Mouse (Mus musculus) ES-Bruce4 (cell line): ENCODE results near the gene U90926.

ENCODE experiments used
- EP300 ChIP-seq: IDR thresholded peaks from 2 replicates; pipeline ENCODE4 v1.6.1; 2011; ENCODE audit warnings: low read depth, low read length; ENCODE audit not compliant: insufficient read depth
- POLR2A ChIP-seq: IDR thresholded peaks from one replicate; pipeline ENCODE4 v1.8.1; 2011; ENCODE audit warnings: low read length; ENCODE audit not compliant: insufficient read depth

- TF ChIP-seq POLR2A (no peak), EP300 (no peak)
Measured at GRCm38 (mm10) chr5:92204162-92205036, 10.8 kb downstream of the U90926 start.
